Mouse (Mus musculus): ENCODE measurements at regions not wholly inside any gene's neighbourhood (a gene's known extent, or its start where the extent isn't known, plus 50 kb on each side); places are given as distances from the start of the nearest gene placed in this dataset.

- no peak for DNase-seq
These were observed 175.6 kb upstream of the Gm11114 start for GRCm38 (mm10) chr9:85136715-85137582.

DNA sequence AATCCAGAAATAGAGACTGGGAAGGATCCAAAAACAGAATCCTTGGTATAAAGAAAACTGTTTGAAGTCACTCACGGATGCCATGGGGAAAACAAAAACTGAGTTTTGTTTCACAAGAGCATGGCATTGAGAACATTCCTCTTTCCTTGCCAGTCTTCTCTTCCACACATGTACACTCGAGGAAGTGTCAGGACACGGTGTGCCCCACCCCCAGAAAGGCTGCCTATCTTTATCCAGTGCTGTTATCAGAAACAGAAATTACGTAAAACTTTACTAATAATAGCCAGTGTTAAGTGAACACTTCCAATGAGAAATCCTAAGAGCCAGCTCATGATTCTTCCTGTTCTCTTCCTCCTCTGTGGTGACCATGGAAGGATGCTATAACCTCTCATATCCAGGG lies 172.7 kb upstream of the Gm11114 start:
- DNase-seq: no peak

DNA sequence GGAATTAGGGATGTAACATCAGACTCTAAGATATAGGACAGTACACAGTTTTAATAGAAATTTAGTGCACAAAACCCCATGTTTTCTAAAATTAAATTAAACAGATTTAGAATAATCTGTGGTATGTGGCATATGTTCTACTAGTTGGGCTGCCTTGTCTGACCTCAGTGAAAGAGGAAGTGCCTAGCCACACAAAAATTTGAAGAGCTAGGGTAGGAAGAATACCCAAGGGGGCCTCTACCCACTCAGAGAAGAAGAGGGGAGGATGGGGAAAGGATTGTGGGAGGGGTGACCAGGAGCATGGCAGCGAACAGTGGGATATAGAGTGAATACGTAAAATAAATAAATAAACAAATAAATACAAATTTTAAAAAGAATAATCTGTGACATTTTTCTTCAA lies 168.2 kb upstream of the Gm11114 start:
- no peak for DNase-seq

GRCm38 (mm10) chr9:85165632-85166031 lies 146.9 kb upstream of the Gm11114 start:
- DNase-seq: no peak

DNA sequence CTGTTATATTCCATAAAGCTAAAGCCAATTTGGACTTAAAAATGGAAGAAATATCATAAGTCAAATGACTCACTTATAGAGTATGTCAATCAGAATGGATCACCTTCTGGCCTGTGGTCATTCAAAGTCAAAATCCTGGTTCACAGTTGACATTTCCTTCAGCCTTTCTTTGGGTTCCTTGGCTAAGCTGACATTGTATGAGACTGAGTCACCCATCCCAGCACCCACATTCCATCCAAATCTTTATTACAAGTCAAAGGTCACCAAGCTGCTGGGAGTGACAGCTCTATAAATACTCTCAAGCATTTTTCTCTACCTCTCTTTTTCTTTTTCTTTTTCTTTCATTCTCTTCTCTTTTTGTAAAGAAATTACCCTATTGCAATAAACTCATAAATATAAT lies 145.3 kb upstream of the Gm11114 start:
- DNase-seq: no peak

GRCm38 (mm10) chr9:85174431-85174830 lies 138.1 kb upstream of the Gm11114 start:
- DNase-seq: no peak

DNA sequence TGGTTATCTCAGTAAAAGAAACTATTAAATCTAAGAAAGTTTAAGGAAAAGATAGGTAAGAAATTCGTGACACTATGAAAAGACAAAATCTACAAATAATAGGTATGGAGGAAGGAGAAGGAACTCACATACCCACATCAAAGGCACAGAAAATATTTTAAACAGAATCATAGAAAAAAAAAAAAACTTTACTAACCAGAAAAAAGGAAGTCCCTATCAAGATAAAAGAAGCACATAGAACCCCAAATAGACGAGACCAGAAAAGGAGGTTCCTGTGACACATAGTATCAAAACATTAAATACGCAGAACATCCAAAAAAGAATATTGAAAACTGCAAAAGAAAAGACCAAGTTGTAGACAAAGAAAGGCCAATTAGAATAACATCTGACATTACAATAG lies 111.4 kb upstream of the Gm11114 start:
- DNase-seq: no peak

- DNase-seq: no peak
These were observed 87.7 kb upstream of the Gm11114 start for GRCm38 (mm10) chr9:85224870-85225269.

All from kidney, postnatal 14 days (tissue).